Mouse (Mus musculus): ENCODE data around the gene Bcar3. TPM values are rescaled to one million over a fixed set of nuclear protein-coding genes. Genes with fewer than 3 reads are reported as not detected.
A peak's percentile ranks its signal among the peaks of the same experiment; 100 is the strongest.

Gene Bcar3
- total RNA-seq, 2 experiments from 2014 or later = 8.0 to 9.1 TPM

GRCm38 (mm10) chr3:122573426-122574286, 279.7 kb downstream of the Bcar3 start:
- DNase-seq = peak in 1 of 2 experiments; percentile 11

GRCm38 (mm10) chr3:122574921-122575320, 281.0 kb downstream of the Bcar3 start:
- no peak for DNase-seq

GRCm38 (mm10) chr3:122577360-122577759, 283.4 kb downstream of the Bcar3 start:
- no peak for DNase-seq

Small RNA genes lying within 50 kb of the gene (microRNA-seq; reads per million reads assigned to microRNA genes)
- 909 to 1,565 reads per million in 2 experiments for gene Mir760
- 0 reads per million in 2 experiments for gene Mir7657

Other genes with a start within 250 kb of the Bcar3 start
- gene Abca4, start 249.7 kb upstream of the Bcar3 start, total RNA-seq (2021) = 1 to 10 TPM; 1.4 to 2.2 TPM
- gene Gclm, start 48.6 kb upstream of the Bcar3 start, total RNA-seq (2021) = 10 to 100 TPM; 79.2 to 84.4 TPM
- gene Dnttip2, start 19.7 kb upstream of the Bcar3 start, total RNA-seq (2021) = 10 to 100 TPM; 28.1 to 29.9 TPM